In genomic region chr16:8561856-8562255, GRCm38 (mm10) we compare ENCODE assay signal across 1 mouse cellular context. TPM values are rescaled to one million over a fixed set of nuclear protein-coding genes. Genes with fewer than 3 reads are reported as not detected.
"Had no signal": no experiment of that assay in that cellular context is flagged by ENCODE, and none has a peak within 500 bp of the region (broad histone marks: within the 10 kb centered on the region; RNA-seq: fewer than 3 reads in every experiment).

No protein-coding gene starts in this region.

RNA-seq across cellular contexts. Expression of gene Abat, which starts 48.6 kb away (rescaled TPM):
- total RNA-seq: neutrophil, adult 5-6 weeks had no signal
